Mouse (Mus musculus) intestine, postnatal 0 days (tissue): Measurements from ENCODE around the gene Olfr1196. TPM values are rescaled to one million over a fixed set of nuclear protein-coding genes. Genes with fewer than 3 reads are reported as not detected.
"Not testable (repeated sequence)": the region's sequence is repeated elsewhere in the genome, so short reads cannot be mapped to it uniquely, and the experiment has no call there.

ENCODE experiments used
- ATAC-seq: fragments of 200-750 bp; cut with Nextera tagmentation; 2 replicates; pipeline ENCODE4 v1.8.0; 2017; ENCODE audit warnings: mild to moderate bottlenecking, moderate TSS enrichment, moderate library complexity
- H3K27ac ChIP-seq: fragments of 300-500 bp; sonication (generic); 2 replicates; pipeline ENCODE4 v1.5.1; 2014; ENCODE audit warnings: mild to moderate bottlenecking, low read depth, low read length, moderate library complexity
- H3K27me3 ChIP-seq: fragments of 300-500 bp; sonication (generic); replicated peaks from 2 replicates; pipeline ENCODE4 v1.6.1; 2014; ENCODE audit warnings: low read length, mixed read lengths; ENCODE audit not compliant: control insufficient read depth, insufficient read depth
- H3K36me3 ChIP-seq: fragments of 300-500 bp; sonication (generic); 2 replicates; pipeline ENCODE4 v1.6.1; 2014; ENCODE audit warnings: mild to moderate bottlenecking, moderate library complexity; ENCODE audit not compliant: control insufficient read depth, insufficient read depth
- H3K4me1 ChIP-seq: fragments of 300-500 bp; sonication (generic); replicated peaks from 2 replicates; pipeline ENCODE4 v1.6.1; 2014; ENCODE audit warnings: antibody characterized with exemption, low read length, mixed read lengths; ENCODE audit not compliant: control insufficient read depth, insufficient read depth
- H3K4me2 ChIP-seq: fragments of 300-500 bp; sonication (generic); replicated peaks from 2 replicates; pipeline ENCODE4 v1.6.1; 2014; ENCODE audit warnings: low read depth, mild to moderate bottlenecking, moderate library complexity
- H3K4me3 ChIP-seq: fragments of 300-500 bp; sonication (generic); 2 replicates; pipeline ENCODE4 v1.5.1; 2014; ENCODE audit warnings: low read depth, low read length
- H3K9ac ChIP-seq: fragments of 300-500 bp; sonication (generic); 2 replicates; pipeline ENCODE4 v1.6.1; 2014; ENCODE audit warnings: mild to moderate bottlenecking, low read depth, low read length
- H3K9me3 ChIP-seq: fragments of 300-500 bp; sonication (generic); 2 replicates; pipeline ENCODE4 v1.6.1; 2016; ENCODE audit warnings: mixed run types; ENCODE audit not compliant: control insufficient read depth
- CTCF ChIP-seq: sonication (generic); IDR thresholded peaks from 2 replicates; pipeline ENCODE4 v1.5.1; 2016; ENCODE audit warnings: low read depth, mild to moderate bottlenecking, control low read depth, antibody characterized with exemption, moderate library complexity
- WGBS: fragments of 180-500 bp; shearing (Covaris S2); extraction: QIAGEN DNeasy Blood & Tissue Kit; methylation state at CpG from one replicate; pipeline ENCODE4 v1.1.7; 2014; 5-methylcytosine and 5-hydroxymethylcytosine counted together
- polyA plus RNA-seq: library from polyadenylated mRNA; unstranded; fragments of >200 nt; fragmentation: Nextera tagmentation; extraction: Ambion mirVana; gene quantifications from 2 replicates; pipeline ENCODE4 v1.2.1, GENCODE M21; 2015

Gene Olfr1196
- not detected in 2 replicates for polyA plus RNA-seq

GRCm38 (mm10) chr2:88704497-88704896, at the start of gene Olfr1196:
Olfr1196 (minus strand) TSS chr2:88704597.
- H3K27ac ChIP-seq, result no peak within 1 kb of the TSS
- H3K4me2 ChIP-seq, result no peak within 1 kb of the TSS
- no peaks in the 10 kb centered on the region for H3K4me1 ChIP-seq
- no peak for TF ChIP-seq CTCF
- H3K9me3 ChIP-seq, result no peaks in the 10 kb centered on the region
- no peak within 1 kb of the TSS for H3K4me3 ChIP-seq
- no peaks in the 10 kb centered on the region for H3K36me3 ChIP-seq
- no peaks in the 10 kb centered on the region for H3K27me3 ChIP-seq
- ATAC-seq, result no peak
- 77% methylated on average over 2 of the region's 2 CpGs for WGBS
- H3K9ac ChIP-seq, result no peak within 1 kb of the TSS

DNA sequence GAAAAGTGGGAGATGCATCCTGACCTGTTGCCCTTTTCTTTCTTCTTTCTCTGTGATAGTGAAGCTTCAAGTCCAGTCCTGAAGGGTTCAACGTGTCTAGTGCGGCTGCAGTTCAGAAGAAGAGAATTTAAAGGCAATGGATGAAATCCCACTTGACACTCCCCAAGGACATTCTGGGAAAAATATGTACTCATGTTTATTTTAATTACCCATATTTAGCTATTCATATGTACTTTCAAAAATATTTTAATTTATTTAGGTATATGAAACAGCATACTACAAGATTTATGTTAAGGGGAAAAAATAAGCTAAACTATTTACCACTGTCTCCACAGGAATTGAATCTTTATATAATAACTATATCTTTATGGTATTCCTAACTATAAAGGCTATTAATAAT, 46.9 kb upstream of the Olfr1196 start, which contains the start of gene Olfr1198:
Gene Olfr1198 (minus strand): TSS at position 101 of the 400 bp plus-strand sequence.
- Histone ChIP-seq H3K9me3 (no peaks in the 10 kb centered on the region), H3K27me3 (no peaks in the 10 kb centered on the region), H3K36me3 (no peaks in the 10 kb centered on the region), H3K4me2 (no peak within 1 kb of the TSS), H3K4me3 (no peak within 1 kb of the TSS), H3K4me1 (no peaks in the 10 kb centered on the region), H3K27ac (no peak within 1 kb of the TSS), H3K9ac (no peak within 1 kb of the TSS)
- 96% methylated on average over 2 of the region's 2 CpGs for WGBS
- ATAC-seq, result no peak
- no peak for TF ChIP-seq CTCF

GRCm38 (mm10) chr2:88743379-88743778, 39.0 kb upstream of the Olfr1196 start:
- Histone ChIP-seq H3K27me3 (no peaks in the 10 kb centered on the region), H3K36me3 (no peaks in the 10 kb centered on the region), H3K4me2 (no peak overlapping the region), H3K4me1 (no peaks in the 10 kb centered on the region), H3K9ac (no peak overlapping the region), H3K4me3 (no peak overlapping the region), H3K27ac (no peak overlapping the region), H3K9me3 (no peaks in the 10 kb centered on the region)
- no peak for TF ChIP-seq CTCF
- 68% methylated on average over 3 of the region's 3 CpGs for WGBS
- ATAC-seq, result no peak

GRCm38 (mm10) chr2:88732266-88732665, 27.9 kb upstream of the Olfr1196 start, which contains the start of gene Olfr1197:
Olfr1197 (minus strand) TSS chr2:88732366.
- no peak for ATAC-seq
- Histone ChIP-seq H3K9me3 (no peaks in the 10 kb centered on the region), H3K27me3 (no peaks in the 10 kb centered on the region), H3K4me1 (no peaks in the 10 kb centered on the region), H3K9ac (no peak within 1 kb of the TSS), H3K36me3 (no peaks in the 10 kb centered on the region), H3K4me2 (no peak within 1 kb of the TSS), H3K4me3 (no peak within 1 kb of the TSS), H3K27ac (no peak within 1 kb of the TSS)
- no peak for TF ChIP-seq CTCF
- WGBS, result 75% methylated on average over 1 of the region's 1 CpGs

GRCm38 (mm10) chr2:88689087-88689486, 15.3 kb downstream of the Olfr1196 start, which contains the start of gene Olfr1195:
Olfr1195 (minus strand) TSS chr2:88689187.
- ATAC-seq, result no peak
- Histone ChIP-seq H3K36me3 (no peaks in the 10 kb centered on the region), H3K4me2 (no peak within 1 kb of the TSS), H3K4me1 (no peaks in the 10 kb centered on the region), H3K9ac (no peak within 1 kb of the TSS), H3K27ac (no peak within 1 kb of the TSS), H3K9me3 (no peaks in the 10 kb centered on the region), H3K4me3 (no peak within 1 kb of the TSS), H3K27me3 (no peaks in the 10 kb centered on the region)
- no peak for TF ChIP-seq CTCF

GRCm38 (mm10) chr2:88675328-88675727, 29.1 kb downstream of the Olfr1196 start, which contains the start of gene Olfr1193:
Olfr1193 (plus strand) TSS chr2:88675628.
- H3K4me3 ChIP-seq, ATAC-seq, H3K9me3 ChIP-seq, H3K4me2 ChIP-seq, H3K9ac ChIP-seq, H3K36me3 ChIP-seq, H3K4me1 ChIP-seq, H3K27me3 ChIP-seq, H3K27ac ChIP-seq: not testable (repeated sequence)

DNA sequence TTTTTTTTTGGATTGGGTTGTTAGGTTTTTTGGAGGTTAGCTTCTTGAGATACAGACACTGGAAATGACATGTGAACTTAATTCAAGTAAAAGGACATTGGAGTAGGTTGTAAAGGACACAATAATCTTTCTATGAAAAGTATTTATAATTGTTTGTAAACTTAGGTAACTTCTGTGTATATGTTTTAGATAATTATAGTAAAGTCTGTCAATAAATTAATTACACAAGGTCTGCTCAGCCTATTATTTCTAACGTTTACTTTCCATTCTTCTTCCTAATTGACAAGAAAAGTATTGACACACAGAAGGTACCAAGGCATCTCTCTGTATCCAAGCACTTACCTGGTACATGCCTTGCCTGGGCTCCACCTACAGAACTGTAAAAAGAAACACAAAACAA, 56.2 kb downstream of the Olfr1196 start, which contains the start of gene Olfr1192-ps1:
Gene Olfr1192-ps1 (plus strand): TSS at position 301 of the 400 bp plus-strand sequence.
- Histone ChIP-seq H3K4me1 (no peaks in the 10 kb centered on the region), H3K4me2 (no peak within 1 kb of the TSS), H3K4me3 (no peak within 1 kb of the TSS), H3K36me3 (no peaks in the 10 kb centered on the region), H3K27ac (no peak within 1 kb of the TSS), H3K9me3 (no peaks in the 10 kb centered on the region), H3K9ac (no peak within 1 kb of the TSS), H3K27me3 (no peaks in the 10 kb centered on the region)
- no peak for TF ChIP-seq CTCF
- 22% methylated on average over 1 of the region's 1 CpGs for WGBS
- no peak for ATAC-seq

Other genes starting within 250 kb of the Olfr1196 start
- gene Olfr1183, start 249.7 kb downstream of the Olfr1196 start, polyA plus RNA-seq, result not detected in 2 replicates
- not detected in 2 replicates for gene Olfr1184, start 221.0 kb downstream of the Olfr1196 start, polyA plus RNA-seq
- gene Olfr1185-ps1, start 211.3 kb downstream of the Olfr1196 start, polyA plus RNA-seq, result not detected in 2 replicates
- gene Olfr1186, start 186.0 kb downstream of the Olfr1196 start, polyA plus RNA-seq, result not detected in 2 replicates
- not detected in 2 replicates for gene Olfr1188, start 147.7 kb downstream of the Olfr1196 start, polyA plus RNA-seq
- gene Olfr1189, start 118.1 kb downstream of the Olfr1196 start, polyA plus RNA-seq, result not detected in 2 replicates
- gene Olfr1191-ps1, start 64.1 kb downstream of the Olfr1196 start, polyA plus RNA-seq, result not detected in 2 replicates
- gene Olfr1192-ps1, start 56.1 kb downstream of the Olfr1196 start, polyA plus RNA-seq, result not detected in 2 replicates
- not detected in 2 replicates for gene Olfr1193, start 29.0 kb downstream of the Olfr1196 start, polyA plus RNA-seq
- gene Olfr1195, start 15.4 kb downstream of the Olfr1196 start, polyA plus RNA-seq, result not detected in 2 replicates
- gene Olfr1197, start 27.8 kb upstream of the Olfr1196 start, polyA plus RNA-seq, result not detected in 2 replicates
- gene Olfr1198, start 46.8 kb upstream of the Olfr1196 start, polyA plus RNA-seq, result not detected in 2 replicates
- not detected in 2 replicates for gene Olfr1199, start 55.9 kb upstream of the Olfr1196 start, polyA plus RNA-seq
- gene Olfr1200, start 65.9 kb upstream of the Olfr1196 start, polyA plus RNA-seq, result not detected in 2 replicates
- gene Olfr1201, start 88.4 kb upstream of the Olfr1196 start, polyA plus RNA-seq, result not detected in 2 replicates
- gene Olfr1202, start 109.9 kb upstream of the Olfr1196 start, polyA plus RNA-seq, result not detected in 2 replicates
- gene Olfr1205, start 125.1 kb upstream of the Olfr1196 start, polyA plus RNA-seq, result not detected in 2 replicates
- not detected in 2 replicates for gene Olfr1204, start 144.7 kb upstream of the Olfr1196 start, polyA plus RNA-seq
- not detected in 2 replicates for gene Olfr1206, start 158.6 kb upstream of the Olfr1196 start, polyA plus RNA-seq
- not detected in 2 replicates for gene Olfr1208, start 197.7 kb upstream of the Olfr1196 start, polyA plus RNA-seq
- not detected in 2 replicates for gene Olfr1209, start 210.6 kb upstream of the Olfr1196 start, polyA plus RNA-seq
- gene Olfr1211, start 233.5 kb upstream of the Olfr1196 start, polyA plus RNA-seq, result not detected in 2 replicates
- not detected in 2 replicates for gene Olfr1212, start 249.4 kb upstream of the Olfr1196 start, polyA plus RNA-seq